Mouse (Mus musculus) bone marrow, adult 2 months (tissue): ENCODE data around the gene Sdk2. TPM values are rescaled to one million over a fixed set of nuclear protein-coding genes. Genes with fewer than 3 reads are reported as not detected.

Source experiments
- H3K27ac ChIP-seq: fragments of 200-500 bp; 2 replicates; pipeline ENCODE4 v1.5.1; 2012; ENCODE audit warnings: low read depth, mild to moderate bottlenecking, control low read depth, inconsistent platforms, low read length; ENCODE audit not compliant: control insufficient read depth, poor library complexity, insufficient read depth
- H3K4me1 ChIP-seq: fragments of 200-500 bp; 2 replicates; pipeline ENCODE4 v1.6.1; 2011; ENCODE audit warnings: low read length; ENCODE audit not compliant: control insufficient read depth, insufficient read depth
- H3K4me3 ChIP-seq: fragments of 200-500 bp; replicated peaks from 2 replicates; pipeline ENCODE3; 2011; ENCODE audit warnings: mild to moderate bottlenecking, low read depth, low read length, control low read depth; ENCODE audit not compliant: control insufficient read depth
- CTCF ChIP-seq: fragments of 200-500 bp; IDR thresholded peaks from 2 replicates; pipeline ENCODE4 v1.5.1; 2011; ENCODE audit warnings: low read length, control low read depth; ENCODE audit not compliant: control insufficient read depth, insufficient read depth
- POLR2A ChIP-seq: fragments of 200-500 bp; IDR thresholded peaks from 2 replicates; pipeline ENCODE4 v1.6.1; 2011; ENCODE audit warnings: low read depth, mild to moderate bottlenecking, control low read depth, low read length, borderline replicate concordance; ENCODE audit not compliant: control insufficient read depth
- WGBS: fragments of 180-500 bp; shearing (Covaris S2); methylation state at CpG from one replicate; pipeline ENCODE4 v1.1.7; 2018; 5-methylcytosine and 5-hydroxymethylcytosine counted together
- polyA plus RNA-seq: library from polyadenylated mRNA; stranded (reverse); fragments of >200 nt; gene quantifications from 2 replicates; pipeline ENCODE4 v1.2.4, GENCODE M21; 2011; ENCODE audit warnings: low replicate concordance; ENCODE audit not compliant: missing spikeins, insufficient read depth, insufficient read length

The Sdk2 gene
- polyA plus RNA-seq, 1 experiment, result 0.17 TPM

GRCm38 (mm10) chr11:113816439-113816838 lies 250.4 kb downstream of the Sdk2 start:
- Histone ChIP-seq H3K4me1 (no peaks in the 10 kb centered on the region), H3K4me3 (no peak overlapping the region), H3K27ac (no peak overlapping the region)
- WGBS, result 83% methylated on average over 4 of the region's 4 CpGs
- no peak for TF ChIP-seq POLR2A
- no peak for TF ChIP-seq CTCF

- Histone ChIP-seq H3K4me1 (no peaks in the 10 kb centered on the region), H3K27ac (no peak overlapping the region), H3K4me3 (no peak overlapping the region)
- TF ChIP-seq POLR2A (no peak), CTCF (no peak)
- 60% methylated on average over 20 of the region's 20 CpGs for WGBS
Measured at GRCm38 (mm10) chr11:113811546-113812339, 255.1 kb downstream of the Sdk2 start.

- 54% methylated on average over 24 of the region's 24 CpGs for WGBS
- Histone ChIP-seq H3K27ac (no peak overlapping the region), H3K4me1 (no peaks in the 10 kb centered on the region), H3K4me3 (no peak overlapping the region)
- TF ChIP-seq POLR2A (no peak), CTCF (peak; percentile 77)
Measured at GRCm38 (mm10) chr11:113810638-113811545, 256.0 kb downstream of the Sdk2 start.

DNA sequence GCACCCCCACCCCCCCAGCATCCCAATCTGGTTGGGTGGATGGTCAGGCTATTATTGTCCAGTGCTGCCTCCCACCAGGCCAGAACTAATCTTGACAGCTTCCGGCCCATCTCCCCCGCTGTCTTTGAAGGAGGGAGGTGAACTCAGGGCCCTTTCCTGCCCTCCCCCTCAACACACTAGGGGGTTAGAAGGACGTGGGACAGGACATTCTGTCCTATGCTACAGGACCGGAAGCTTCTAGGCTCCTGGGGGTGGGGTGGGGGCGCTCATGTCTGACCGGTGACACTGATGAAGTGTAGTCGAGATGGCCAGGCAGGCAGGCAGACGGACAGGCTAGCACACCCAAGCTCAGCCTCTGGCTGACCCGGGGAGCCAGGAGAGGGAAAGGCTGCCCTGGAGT lies 259.8 kb downstream of the Sdk2 start:
- peaks cover 3% of the 10 kb centered on the region; the same call in 1 of the 2 replicates for H3K4me1 ChIP-seq
- H3K27ac ChIP-seq, result no peak overlapping the region
- no peak overlapping the region for H3K4me3 ChIP-seq
- 71% methylated on average over 9 of the region's 9 CpGs for WGBS
- TF ChIP-seq CTCF, result no peak

DNA sequence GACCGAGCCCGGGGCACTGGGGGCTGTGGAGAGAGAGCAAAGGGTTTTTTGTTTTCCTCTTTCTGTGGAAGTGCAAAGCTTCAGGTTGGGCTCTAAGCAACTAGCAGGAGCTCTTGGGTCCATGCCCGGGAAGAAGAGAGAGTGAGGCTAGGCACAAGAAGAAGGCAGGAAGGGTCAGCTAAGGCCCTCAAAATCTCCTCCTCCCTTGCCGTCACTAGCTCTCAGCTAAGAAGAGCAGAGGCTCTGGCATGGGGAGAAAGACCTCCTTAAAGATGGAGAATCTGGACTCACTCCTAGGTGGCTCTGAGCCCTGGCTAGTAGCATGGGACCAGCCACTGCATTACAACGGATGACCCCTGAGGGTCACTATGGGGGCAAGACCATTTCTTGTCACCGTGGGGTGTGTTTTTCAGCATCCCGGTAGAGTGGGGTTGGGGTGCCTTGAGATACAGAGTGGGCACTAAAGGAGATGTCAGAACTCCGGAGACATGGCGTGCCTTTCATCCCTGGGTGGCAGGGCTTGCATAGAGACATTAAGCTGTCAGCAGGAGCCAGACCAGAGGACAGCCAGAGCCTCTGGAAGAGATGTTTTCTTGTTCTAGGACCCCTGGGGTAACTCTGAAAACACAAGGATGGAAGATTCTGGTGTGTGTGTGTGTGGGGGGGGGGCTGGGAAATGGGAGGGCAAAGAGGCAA lies 260.3 kb downstream of the Sdk2 start:
- 56% methylated on average over 9 of the region's 9 CpGs for WGBS
- no peak overlapping the region for H3K27ac ChIP-seq
- TF ChIP-seq POLR2A (no peak), CTCF (no peak)
- H3K4me3 ChIP-seq, result no peak overlapping the region
- peaks cover 3% of the 10 kb centered on the region; the same call in 1 of the 2 replicates for H3K4me1 ChIP-seq

GRCm38 (mm10) chr11:113805974-113806373 lies 260.9 kb downstream of the Sdk2 start:
- no peak for TF ChIP-seq CTCF
- TF ChIP-seq POLR2A, result no peak
- H3K27ac ChIP-seq, result no peak overlapping the region
- WGBS, result 9% methylated on average over 10 of the region's 10 CpGs
- peaks cover 3% of the 10 kb centered on the region; the same call in 1 of the 2 replicates for H3K4me1 ChIP-seq
- H3K4me3 ChIP-seq, result no peak overlapping the region

DNA sequence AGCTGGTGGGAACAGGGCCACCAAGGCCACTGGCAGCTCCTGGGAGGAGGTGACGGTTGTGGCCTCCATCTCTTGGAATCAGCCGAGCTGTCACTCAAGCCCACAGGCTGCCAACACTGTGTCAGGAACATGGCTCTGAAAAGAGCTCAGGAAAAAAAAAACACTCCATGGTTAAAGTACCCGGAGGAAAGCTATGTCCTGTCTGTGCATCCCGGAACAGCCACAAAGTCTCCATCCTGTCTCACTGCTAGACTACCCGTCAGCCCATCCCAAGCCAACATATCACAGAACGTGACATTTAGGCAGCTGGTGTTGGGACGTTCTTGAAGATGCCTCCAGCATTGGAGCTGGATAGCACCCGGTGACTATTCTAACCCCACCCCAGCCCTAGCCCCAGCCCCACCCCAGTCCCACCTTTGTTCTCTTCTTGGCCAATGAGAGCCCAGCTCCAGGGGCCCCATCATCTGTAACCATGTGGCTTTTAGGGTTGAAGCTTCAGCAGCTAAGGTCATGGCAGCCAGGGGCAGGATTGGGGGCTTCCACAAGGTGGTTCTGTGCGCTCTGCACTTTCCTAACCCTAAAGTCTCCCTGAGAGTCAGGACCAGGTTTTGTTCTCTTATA lies 263.4 kb downstream of the Sdk2 start:
- WGBS, result 40% methylated on average over 9 of the region's 9 CpGs

GRCm38 (mm10) chr11:113802456-113802855 lies 264.4 kb downstream of the Sdk2 start:
- no peak overlapping the region for H3K27ac ChIP-seq
- no peak overlapping the region for H3K4me3 ChIP-seq
- H3K4me1 ChIP-seq, result peaks cover 4% of the 10 kb centered on the region; the same call in 1 of the 2 replicates
- TF ChIP-seq POLR2A, result no peak
- WGBS, result 3% methylated on average over 12 of the region's 12 CpGs

More for the DNA sequence above, 263.4 kb downstream of the Sdk2 start:
- H3K4me3 ChIP-seq, result no peak overlapping the region
- TF ChIP-seq CTCF, result no peak
- TF ChIP-seq POLR2A, result no peak
- H3K27ac ChIP-seq, result no peak overlapping the region
- peaks cover 4% of the 10 kb centered on the region; the same call in 1 of the 2 replicates for H3K4me1 ChIP-seq
